Mouse (Mus musculus) heart, embryonic 14.5 days (tissue): ENCODE data around the gene Tm6sf1. TPM values are rescaled to one million over a fixed set of nuclear protein-coding genes. Genes with fewer than 3 reads are reported as not detected.
"Not testable (repeated sequence)": the region's sequence is repeated elsewhere in the genome, so short reads cannot be mapped to it uniquely, and the experiment has no call there.

Source experiments
- ATAC-seq: fragments of 200-750 bp; cut with Nextera tagmentation; 2 replicates; pipeline ENCODE4 v1.8.0; 2017; ENCODE audit warnings: low read depth, moderate TSS enrichment; ENCODE audit not compliant: insufficient number of reproducible peaks, insufficient read depth, low FRiP score
- H3K27ac ChIP-seq, 2 experiments: fragments of 200-500 bp in 1 of 2; fragments of 300-500 bp in 1 of 2; sonication (generic) in 1 of 2; replicated peaks in 1 of 2; 2 replicates each; pipeline ENCODE4 v1.5.1; 2012 to 2014; ENCODE audit warnings: low read depth in 2 of 2, low read length in 2 of 2, control low read depth in 1 of 2, mild to moderate bottlenecking in 1 of 2, mixed read lengths in 1 of 2; ENCODE audit not compliant: control insufficient read depth in 1 of 2, insufficient read depth in 1 of 2
- H3K27me3 ChIP-seq: fragments of 300-500 bp; sonication (generic); 2 replicates; pipeline ENCODE4 v1.6.1; 2014; ENCODE audit warnings: mild to moderate bottlenecking, low read length, control low read depth; ENCODE audit not compliant: control insufficient read depth, insufficient read depth
- H3K36me3 ChIP-seq: fragments of 300-500 bp; sonication (generic); 2 replicates; pipeline ENCODE4 v1.6.1; 2014; ENCODE audit warnings: mild to moderate bottlenecking, control low read depth, low read length, mixed read lengths; ENCODE audit not compliant: control insufficient read depth, insufficient read depth
- H3K4me1 ChIP-seq, 2 experiments: fragments of 200-500 bp in 1 of 2; fragments of 300-500 bp in 1 of 2; sonication (generic) in 1 of 2; 2 replicates each; pipeline ENCODE4 v1.6.1; 2012 to 2014; ENCODE audit warnings: low read length in 2 of 2, control low read depth in 1 of 2, mixed read lengths in 1 of 2; ENCODE audit not compliant: control insufficient read depth in 2 of 2, insufficient read depth in 2 of 2
- H3K4me2 ChIP-seq: fragments of 300-500 bp; sonication (generic); 2 replicates; pipeline ENCODE4 v1.6.1; 2014; ENCODE audit warnings: mild to moderate bottlenecking, low read length
- H3K4me3 ChIP-seq, 2 experiments: fragments of 200-500 bp in 1 of 2; fragments of 300-500 bp in 1 of 2; sonication (generic) in 1 of 2; 2 replicates each; pipeline ENCODE4 v1.5.1; 2012 to 2014; ENCODE audit warnings: low read length in 2 of 2, mild to moderate bottlenecking in 2 of 2, control low read depth in 1 of 2, low read depth in 1 of 2, moderate library complexity in 1 of 2; ENCODE audit not compliant: control insufficient read depth in 1 of 2, insufficient read depth in 1 of 2
- H3K9ac ChIP-seq: fragments of 300-500 bp; sonication (generic); 2 replicates; pipeline ENCODE4 v1.6.1; 2014; ENCODE audit warnings: mild to moderate bottlenecking, low read length
- H3K9me3 ChIP-seq: fragments of 300-500 bp; sonication (generic); 2 replicates; pipeline ENCODE4 v1.6.1; 2016; ENCODE audit warnings: low read length, control low read depth; ENCODE audit not compliant: control insufficient read depth
- WGBS: fragments of 180-500 bp; shearing (Covaris S2); extraction: QIAGEN DNeasy Blood & Tissue Kit; methylation state at CpG from one replicate; pipeline ENCODE4 v1.1.7; 2014; 5-methylcytosine and 5-hydroxymethylcytosine counted together
- polyA plus RNA-seq: library from polyadenylated mRNA; unstranded; fragments of >200 nt; fragmentation: Nextera tagmentation; extraction: Ambion mirVana; gene quantifications from 2 replicates; pipeline ENCODE4 v1.2.1, GENCODE M21; 2014

Tm6sf1 gene
- polyA plus RNA-seq, 1 experiment from 2014 or later, result 33.7 TPM

DNA sequence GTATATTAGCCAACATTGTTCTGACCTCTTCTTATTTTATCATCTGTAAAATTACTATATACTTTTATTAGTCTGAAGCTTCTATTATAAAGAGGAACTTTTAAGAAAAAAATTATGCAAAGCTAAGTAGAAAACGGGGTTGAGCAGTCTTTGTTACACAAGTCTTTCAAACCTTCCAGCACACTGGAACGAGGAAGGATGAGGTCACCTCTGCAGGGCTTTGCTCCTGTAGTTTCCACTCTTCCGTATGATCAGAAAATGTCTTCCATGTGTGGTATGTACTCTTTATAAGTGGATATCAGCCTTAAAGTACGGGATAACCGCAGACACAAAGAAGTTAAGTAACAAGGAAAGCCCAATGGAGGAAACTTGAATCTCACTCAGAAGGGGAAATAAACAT, 23.4 kb upstream of the Tm6sf1 start:
- H3K9ac ChIP-seq, result no peak overlapping the region
- no peaks in the 10 kb centered on the region for H3K27me3 ChIP-seq
- H3K4me2 ChIP-seq, result no peak overlapping the region
- no peaks in the 10 kb centered on the region for H3K4me1 ChIP-seq
- no peak overlapping the region for H3K27ac ChIP-seq
- H3K36me3 ChIP-seq, result no peaks in the 10 kb centered on the region
- no peaks in the 10 kb centered on the region for H3K9me3 ChIP-seq
- 85% methylated on average over 5 of the region's 5 CpGs for WGBS
- ATAC-seq, result no peak
- no peak overlapping the region for H3K4me3 ChIP-seq

GRCm38 (mm10) chr7:81837771-81838170, 21.0 kb upstream of the Tm6sf1 start:
- H3K9ac ChIP-seq, H3K4me2 ChIP-seq, H3K4me1 ChIP-seq, H3K27me3 ChIP-seq, H3K27ac ChIP-seq, H3K9me3 ChIP-seq, ATAC-seq, H3K4me3 ChIP-seq, H3K36me3 ChIP-seq: not testable (repeated sequence)
- WGBS, result 74% methylated on average over 5 of the region's 5 CpGs

DNA sequence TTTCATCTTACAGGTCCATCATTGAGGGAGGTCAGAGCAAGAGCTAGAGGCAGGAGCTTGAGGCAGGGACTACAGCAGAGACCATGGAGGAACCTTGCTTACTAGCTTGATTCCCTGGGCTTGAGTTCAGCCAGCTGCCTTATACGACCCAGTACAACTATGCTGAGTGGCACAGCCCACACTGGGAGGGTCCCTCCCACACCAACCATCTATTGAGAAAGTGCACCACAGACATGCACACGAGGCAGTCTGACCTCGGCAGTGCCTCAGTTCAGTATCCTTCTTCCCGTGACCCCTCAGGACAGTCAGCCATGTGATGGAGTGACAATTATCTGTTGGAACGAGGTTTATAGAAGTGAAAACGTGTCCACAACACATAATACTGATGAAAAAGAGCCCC, 19.1 kb upstream of the Tm6sf1 start:
- Histone ChIP-seq H3K4me3 (no peak overlapping the region), H3K9me3 (no peaks in the 10 kb centered on the region), H3K9ac (no peak overlapping the region), H3K4me1 (peaks cover 3 to 5% of the 10 kb centered on the region in 2 experiments; a peak in 1 of 4 replicates), H3K36me3 (no peaks in the 10 kb centered on the region), H3K4me2 (no peak overlapping the region), H3K27me3 (no peaks in the 10 kb centered on the region), H3K27ac (no peak overlapping the region)
- no peak for ATAC-seq
- WGBS, result 65% methylated on average over 6 of the region's 6 CpGs

- 0 out of 2 replicates have a peak overlapping the region, but pooled peaks have one; percentile 1 for H3K4me2 ChIP-seq
Observed at GRCm38 (mm10) chr7:81840661-81841181, 18.1 kb upstream of the Tm6sf1 start.

GRCm38 (mm10) chr7:81841439-81841838, 17.4 kb upstream of the Tm6sf1 start:
- H3K36me3 ChIP-seq, result no peaks in the 10 kb centered on the region
- H3K27me3 ChIP-seq, result no peaks in the 10 kb centered on the region
- H3K4me3 ChIP-seq, result no peak overlapping the region
- no peak overlapping the region for H3K4me2 ChIP-seq
- 83% methylated on average over 6 of the region's 6 CpGs for WGBS
- no peak for ATAC-seq
- no peak overlapping the region for H3K27ac ChIP-seq
- no peaks in the 10 kb centered on the region for H3K9me3 ChIP-seq
- peaks cover 3 to 5% of the 10 kb centered on the region in 2 experiments; a peak in 1 of 4 replicates for H3K4me1 ChIP-seq
- no peak overlapping the region for H3K9ac ChIP-seq

More at GRCm38 (mm10) chr7:81840661-81841181, 18.1 kb upstream of the Tm6sf1 start:
- H3K9ac ChIP-seq, result no peak overlapping the region
- peak overlapping the region; percentile 6 to 41; a peak in 3 of 4 replicates for H3K27ac ChIP-seq
- no peak for ATAC-seq
- H3K36me3 ChIP-seq, result no peaks in the 10 kb centered on the region
- H3K9me3 ChIP-seq, result no peaks in the 10 kb centered on the region
- no peak overlapping the region for H3K4me3 ChIP-seq
- no peaks in the 10 kb centered on the region for H3K27me3 ChIP-seq
- 25% methylated on average over 7 of the region's 7 CpGs for WGBS
- peaks cover 3 to 5% of the 10 kb centered on the region in 2 experiments; a peak in 1 of 4 replicates for H3K4me1 ChIP-seq

DNA sequence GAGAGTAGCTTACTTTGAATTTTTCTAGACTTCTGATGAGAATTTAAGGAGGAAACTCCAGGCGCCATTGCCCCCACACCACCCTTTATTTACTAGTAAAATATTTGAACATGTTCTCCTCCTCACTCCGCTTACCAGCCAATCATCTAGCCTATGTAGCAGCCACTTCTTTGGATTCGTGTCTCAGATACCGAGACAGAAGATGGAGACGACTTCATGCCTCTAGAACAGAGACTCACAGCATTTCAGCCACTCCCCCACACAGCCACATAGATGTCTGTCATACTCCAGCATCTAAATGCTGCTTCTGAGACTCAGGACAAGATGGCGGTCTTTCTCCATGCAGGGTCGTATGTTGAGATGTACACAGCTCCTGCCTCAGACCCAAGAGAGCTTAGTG, 16.7 kb upstream of the Tm6sf1 start:
- H3K4me2 ChIP-seq, result no peak overlapping the region
- no peak overlapping the region for H3K4me3 ChIP-seq
- no peaks in the 10 kb centered on the region for H3K9me3 ChIP-seq
- no peak overlapping the region for H3K27ac ChIP-seq
- H3K4me1 ChIP-seq, result peaks cover 3 to 5% of the 10 kb centered on the region in 2 experiments; a peak in 1 of 4 replicates
- no peak overlapping the region for H3K9ac ChIP-seq
- no peaks in the 10 kb centered on the region for H3K36me3 ChIP-seq
- WGBS, result 90% methylated on average over 7 of the region's 7 CpGs
- H3K27me3 ChIP-seq, result no peaks in the 10 kb centered on the region
- ATAC-seq, result no peak

- 65% methylated on average over 1 of the region's 1 CpGs for WGBS
- Histone ChIP-seq H3K9me3 (no peaks in the 10 kb centered on the region), H3K4me2 (no peak overlapping the region), H3K27ac (no peak overlapping the region), H3K4me3 (no peak overlapping the region), H3K9ac (no peak overlapping the region), H3K36me3 (no peaks in the 10 kb centered on the region), H3K4me1 (peaks cover 3 to 5% of the 10 kb centered on the region in 2 experiments; a peak in 1 of 4 replicates), H3K27me3 (no peaks in the 10 kb centered on the region)
- no peak for ATAC-seq
Observed at GRCm38 (mm10) chr7:81842998-81843397, 15.8 kb upstream of the Tm6sf1 start.

DNA sequence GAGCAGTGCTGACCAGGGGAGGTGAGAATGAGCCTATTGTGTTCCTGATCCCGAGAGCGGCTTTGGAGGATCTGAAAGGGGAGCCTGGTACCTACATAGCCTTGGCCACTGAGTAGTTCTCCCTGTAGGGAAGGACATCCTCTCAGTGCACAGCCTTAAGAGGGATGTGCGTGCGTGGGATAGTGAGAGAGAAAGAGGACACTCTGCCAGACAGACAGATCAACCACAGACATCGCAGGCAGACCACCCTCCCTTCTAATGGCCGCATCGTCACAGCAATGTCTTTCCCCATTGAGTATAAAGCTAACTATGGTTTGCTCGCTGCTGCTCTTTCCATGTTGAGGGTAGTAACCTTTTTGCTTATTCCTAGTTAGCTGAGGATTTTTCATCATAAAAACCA, 14.9 kb upstream of the Tm6sf1 start:
- Histone ChIP-seq H3K4me3 (no peak overlapping the region), H3K9ac (no peak overlapping the region), H3K9me3 (no peaks in the 10 kb centered on the region), H3K4me2 (no peak overlapping the region), H3K36me3 (no peaks in the 10 kb centered on the region), H3K27ac (no peak overlapping the region), H3K4me1 (peaks cover 3 to 5% of the 10 kb centered on the region in 2 experiments; a peak in 1 of 4 replicates), H3K27me3 (no peaks in the 10 kb centered on the region)
- no peak for ATAC-seq
- WGBS, result 84% methylated on average over 8 of the region's 8 CpGs
